Mouse (Mus musculus): ENCODE data around the gene Bcl11b. TPM values are rescaled to one million over a fixed set of nuclear protein-coding genes. Genes with fewer than 3 reads are reported as not detected.

Bcl11b gene
- polyA plus RNA-seq, 1 experiment: 0.11 TPM

- Histone ChIP-seq H3K4me1 (ENCODE audit: control insufficient read depth, insufficient read depth, low read length) (peaks cover 9% of the 10 kb centered on the region), H3K4me3 (ENCODE audit: control insufficient read depth, low read depth, low read length) (no peak overlapping the region), H3K27ac (ENCODE audit: control insufficient read depth, insufficient read depth, low read depth, low read length) (no peak overlapping the region), H3K27me3 (ENCODE audit: control insufficient read depth, insufficient read depth, low read length) (peaks cover 3% of the 10 kb centered on the region; the same call in 1 of the 2 replicates), H3K36me3 (ENCODE audit: control insufficient read depth, insufficient read depth, low read length) (no peaks in the 10 kb centered on the region)
- no peak for TF ChIP-seq POLR2A (IDR thresholded peaks at IDR 0.05; ENCODE audit: control insufficient read depth, low read depth, low read length)
- TF ChIP-seq CTCF (IDR thresholded peaks at IDR 0.05; ENCODE audit: control insufficient read depth, insufficient read depth, insufficient replicate concordance, low read depth, low read length): no peak
Measured at GRCm38 (mm10) chr12:107983211-107983610, 20.2 kb downstream of the Bcl11b start.

- Histone ChIP-seq H3K27ac (ENCODE audit: control insufficient read depth, insufficient read depth, low read depth, low read length) (no peak overlapping the region), H3K27me3 (ENCODE audit: control insufficient read depth, insufficient read depth, low read length) (peaks cover 3% of the 10 kb centered on the region; the same call in 1 of the 2 replicates), H3K4me3 (ENCODE audit: control insufficient read depth, low read depth, low read length) (no peak overlapping the region), H3K4me1 (ENCODE audit: control insufficient read depth, insufficient read depth, low read length) (peaks cover 9% of the 10 kb centered on the region), H3K36me3 (ENCODE audit: control insufficient read depth, insufficient read depth, low read length) (no peaks in the 10 kb centered on the region)
- no peak for TF ChIP-seq CTCF (IDR thresholded peaks at IDR 0.05; ENCODE audit: control insufficient read depth, insufficient read depth, insufficient replicate concordance, low read depth, low read length)
- no peak for TF ChIP-seq POLR2A (IDR thresholded peaks at IDR 0.05; ENCODE audit: control insufficient read depth, low read depth, low read length)
Measured at GRCm38 (mm10) chr12:107982306-107982705, 21.1 kb downstream of the Bcl11b start.

- TF ChIP-seq POLR2A (IDR thresholded peaks at IDR 0.05; ENCODE audit: control insufficient read depth, low read depth, low read length) (no peak), CTCF (IDR thresholded peaks at IDR 0.05; ENCODE audit: control insufficient read depth, insufficient read depth, insufficient replicate concordance, low read depth, low read length) (no peak)
- peaks cover 3% of the 10 kb centered on the region; the same call in 1 of the 2 replicates for H3K27me3 ChIP-seq (ENCODE audit: control insufficient read depth, insufficient read depth, low read length)
- H3K27ac ChIP-seq (ENCODE audit: control insufficient read depth, insufficient read depth, low read depth, low read length): no peak overlapping the region
- H3K36me3 ChIP-seq (ENCODE audit: control insufficient read depth, insufficient read depth, low read length): no peaks in the 10 kb centered on the region
- no peak overlapping the region for H3K4me3 ChIP-seq (ENCODE audit: control insufficient read depth, low read depth, low read length)
- peaks cover 9% of the 10 kb centered on the region for H3K4me1 ChIP-seq (ENCODE audit: control insufficient read depth, insufficient read depth, low read length)
Measured at GRCm38 (mm10) chr12:107981231-107981630, 22.2 kb downstream of the Bcl11b start.

GRCm38 (mm10) chr12:107980261-107980961, 23.0 kb downstream of the Bcl11b start:
- H3K27me3 ChIP-seq (ENCODE audit: control insufficient read depth, insufficient read depth, low read length): peaks cover 3% of the 10 kb centered on the region; the same call in 1 of the 2 replicates
- TF ChIP-seq CTCF (IDR thresholded peaks at IDR 0.05; ENCODE audit: control insufficient read depth, insufficient read depth, insufficient replicate concordance, low read depth, low read length): no peak
- TF ChIP-seq POLR2A (IDR thresholded peaks at IDR 0.05; ENCODE audit: control insufficient read depth, low read depth, low read length): no peak
- H3K36me3 ChIP-seq (ENCODE audit: control insufficient read depth, insufficient read depth, low read length): no peaks in the 10 kb centered on the region
- H3K27ac ChIP-seq (ENCODE audit: control insufficient read depth, insufficient read depth, low read depth, low read length): no peak overlapping the region
- H3K4me3 ChIP-seq (ENCODE audit: control insufficient read depth, low read depth, low read length): peak overlapping the region; percentile 64
- peaks cover 9% of the 10 kb centered on the region for H3K4me1 ChIP-seq (ENCODE audit: control insufficient read depth, insufficient read depth, low read length)

GRCm38 (mm10) chr12:107979710-107980260, 23.6 kb downstream of the Bcl11b start:
- no peak overlapping the region for H3K27ac ChIP-seq (ENCODE audit: control insufficient read depth, insufficient read depth, low read depth, low read length)
- peaks cover 3% of the 10 kb centered on the region; the same call in 1 of the 2 replicates for H3K27me3 ChIP-seq (ENCODE audit: control insufficient read depth, insufficient read depth, low read length)

GRCm38 (mm10) chr12:107978736-107979255, 24.6 kb downstream of the Bcl11b start:
- TF ChIP-seq POLR2A (IDR thresholded peaks at IDR 0.05; ENCODE audit: control insufficient read depth, low read depth, low read length): no peak
- no peak for TF ChIP-seq CTCF (IDR thresholded peaks at IDR 0.05; ENCODE audit: control insufficient read depth, insufficient read depth, insufficient replicate concordance, low read depth, low read length)
- no peak overlapping the region for H3K27ac ChIP-seq (ENCODE audit: control insufficient read depth, insufficient read depth, low read depth, low read length)
- no peaks in the 10 kb centered on the region for H3K36me3 ChIP-seq (ENCODE audit: control insufficient read depth, insufficient read depth, low read length)
- H3K4me3 ChIP-seq (ENCODE audit: control insufficient read depth, low read depth, low read length): no peak overlapping the region
- peaks cover 9% of the 10 kb centered on the region for H3K4me1 ChIP-seq (ENCODE audit: control insufficient read depth, insufficient read depth, low read length)
- H3K27me3 ChIP-seq (ENCODE audit: control insufficient read depth, insufficient read depth, low read length): peaks cover 3% of the 10 kb centered on the region; the same call in 1 of the 2 replicates

More at GRCm38 (mm10) chr12:107979710-107980260, 23.6 kb downstream of the Bcl11b start:
- Histone ChIP-seq H3K36me3 (ENCODE audit: control insufficient read depth, insufficient read depth, low read length) (no peaks in the 10 kb centered on the region), H3K4me1 (ENCODE audit: control insufficient read depth, insufficient read depth, low read length) (peaks cover 9% of the 10 kb centered on the region), H3K4me3 (ENCODE audit: control insufficient read depth, low read depth, low read length) (peak overlapping the region; percentile 64)
- TF ChIP-seq CTCF (IDR thresholded peaks at IDR 0.05; ENCODE audit: control insufficient read depth, insufficient read depth, insufficient replicate concordance, low read depth, low read length) (no peak), POLR2A (IDR thresholded peaks at IDR 0.05; ENCODE audit: control insufficient read depth, low read depth, low read length) (no peak)

- Histone ChIP-seq H3K27ac (ENCODE audit: control insufficient read depth, insufficient read depth, low read depth, low read length) (no peak overlapping the region), H3K4me1 (ENCODE audit: control insufficient read depth, insufficient read depth, low read length) (peaks cover 9% of the 10 kb centered on the region)
Measured at GRCm38 (mm10) chr12:107978063-107978462, 25.3 kb downstream of the Bcl11b start.

More at GRCm38 (mm10) chr12:107978063-107978462, 25.3 kb downstream of the Bcl11b start:
- TF ChIP-seq POLR2A (IDR thresholded peaks at IDR 0.05; ENCODE audit: control insufficient read depth, low read depth, low read length): no peak
- no peak for TF ChIP-seq CTCF (IDR thresholded peaks at IDR 0.05; ENCODE audit: control insufficient read depth, insufficient read depth, insufficient replicate concordance, low read depth, low read length)
- H3K36me3 ChIP-seq (ENCODE audit: control insufficient read depth, insufficient read depth, low read length): no peaks in the 10 kb centered on the region
- H3K4me3 ChIP-seq (ENCODE audit: control insufficient read depth, low read depth, low read length): no peak overlapping the region
- H3K27me3 ChIP-seq (ENCODE audit: control insufficient read depth, insufficient read depth, low read length): peaks cover 3% of the 10 kb centered on the region; the same call in 1 of the 2 replicates

Measured in testis, adult 2 months (tissue).